Mouse (Mus musculus): ENCODE results near the gene Ckm.

Gene Ckm

DNA sequence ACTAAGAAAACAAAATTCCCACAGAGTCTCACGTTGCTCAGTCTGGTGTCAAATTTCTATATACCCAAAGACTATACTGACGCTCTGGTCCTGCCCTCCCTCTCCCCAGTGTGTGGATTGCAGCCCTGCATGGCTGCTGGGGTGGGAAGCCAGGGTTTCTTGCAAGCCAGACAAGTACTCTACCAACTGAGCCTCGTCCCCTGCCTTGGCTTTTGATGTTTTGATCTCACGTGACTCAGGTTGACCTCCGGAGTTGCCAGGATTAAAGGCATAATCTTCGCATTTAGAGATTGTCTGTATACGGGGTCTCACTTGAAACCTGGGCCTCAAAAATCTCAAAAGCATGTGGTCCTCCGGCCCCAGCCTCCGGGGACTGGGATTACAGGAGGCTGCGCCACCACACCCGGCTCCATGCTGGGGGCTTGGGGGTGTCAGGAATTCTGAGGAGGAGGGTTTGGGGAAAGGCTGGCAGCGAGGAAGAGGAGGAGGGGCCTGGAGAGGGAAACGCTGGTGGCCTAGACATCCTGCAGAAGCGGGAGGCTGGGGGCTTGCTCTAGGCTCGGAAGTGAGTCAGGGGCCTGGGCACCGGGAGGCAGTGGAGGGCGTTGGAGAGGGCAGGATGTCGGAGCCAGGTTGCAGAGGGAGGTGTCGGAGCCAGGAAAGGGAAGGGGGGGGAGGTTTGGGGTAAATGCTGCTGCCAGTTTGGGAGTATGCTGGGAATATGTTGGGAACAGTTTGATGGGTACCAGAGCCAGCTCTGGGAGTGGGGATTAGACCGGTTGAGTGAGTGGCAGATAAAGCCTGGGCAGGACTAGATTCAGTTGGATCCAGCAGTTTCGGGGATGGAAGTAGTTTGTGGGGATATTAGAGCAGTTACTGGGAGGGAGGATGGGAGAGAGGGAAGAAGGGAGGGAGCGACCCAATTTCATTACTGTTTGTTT lies 60.1 kb downstream of the Ckm start:
- DNase-seq (ENCODE audit: low spot score in 2 of 2), result no peak

DNA sequence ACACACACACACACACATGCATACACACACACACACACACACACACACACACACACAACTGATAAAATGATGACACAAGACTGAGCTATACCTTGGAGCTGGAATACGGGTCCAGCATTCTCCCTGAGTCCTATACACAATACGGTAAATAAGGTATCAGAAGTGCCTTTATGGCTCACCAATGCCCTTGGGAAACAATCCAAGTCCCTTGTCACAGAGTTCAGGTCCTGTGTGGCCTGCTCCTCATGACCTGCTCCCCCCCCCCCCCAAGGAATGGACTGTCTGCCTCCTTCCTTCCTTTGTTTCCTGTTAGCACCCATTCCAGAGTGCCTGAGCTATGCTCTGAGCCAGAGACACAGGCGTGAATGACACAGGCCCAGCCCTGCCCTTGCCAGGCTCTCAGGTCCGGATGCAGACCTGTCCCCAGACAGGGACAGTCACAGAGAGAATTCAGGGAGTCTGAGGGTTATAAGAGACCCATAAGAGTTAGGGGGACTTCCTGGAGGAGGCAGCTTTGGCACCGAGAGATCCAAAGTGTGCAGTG lies 62.1 kb downstream of the Ckm start:
- no peak for DNase-seq (ENCODE audit: low spot score in 2 of 2)

DNA sequence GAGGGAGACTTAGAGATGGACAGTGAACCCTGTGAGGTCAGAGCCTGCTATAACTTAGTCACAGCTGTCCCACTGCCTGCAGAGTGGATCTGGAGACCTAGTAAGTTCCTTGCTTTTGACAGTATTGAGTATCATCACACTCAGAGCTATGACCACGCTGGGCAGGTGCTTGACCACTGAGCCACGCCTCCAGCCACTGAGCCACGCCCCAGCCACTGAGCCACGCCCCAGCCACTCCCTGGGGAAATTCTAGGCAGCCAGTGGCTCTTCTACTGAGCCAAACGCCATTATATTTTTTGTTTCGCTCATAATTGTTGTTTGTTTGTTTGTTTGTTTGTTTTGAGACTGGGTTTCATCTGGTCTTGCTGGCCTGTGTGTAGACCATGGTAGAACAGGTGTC lies 63.1 kb downstream of the Ckm start:
- DNase-seq (ENCODE audit: low spot score in 2 of 2), result peak in 1 of 2 experiments; percentile 34

DNA sequence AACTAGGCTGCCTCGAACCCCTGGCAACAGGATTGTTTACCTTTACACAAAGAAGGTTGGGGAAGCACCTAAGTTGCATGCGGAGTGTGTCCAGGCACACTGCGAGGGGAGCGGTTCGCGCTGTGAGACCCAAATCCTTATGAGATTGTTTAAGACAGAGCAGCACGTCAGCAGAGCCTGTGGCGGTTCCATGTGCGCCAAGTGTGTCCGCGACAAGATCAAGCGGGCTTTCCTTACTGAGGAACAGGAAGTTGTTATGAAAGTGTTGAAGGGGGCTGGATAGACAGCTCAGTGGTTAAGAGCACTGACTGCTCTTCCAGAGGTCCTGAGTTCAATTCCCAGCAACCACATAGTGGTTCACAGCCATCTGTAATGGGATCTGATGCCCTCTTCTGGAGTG lies 63.7 kb downstream of the Ckm start:
- no peak for DNase-seq (ENCODE audit: low spot score in 2 of 2)

DNA sequence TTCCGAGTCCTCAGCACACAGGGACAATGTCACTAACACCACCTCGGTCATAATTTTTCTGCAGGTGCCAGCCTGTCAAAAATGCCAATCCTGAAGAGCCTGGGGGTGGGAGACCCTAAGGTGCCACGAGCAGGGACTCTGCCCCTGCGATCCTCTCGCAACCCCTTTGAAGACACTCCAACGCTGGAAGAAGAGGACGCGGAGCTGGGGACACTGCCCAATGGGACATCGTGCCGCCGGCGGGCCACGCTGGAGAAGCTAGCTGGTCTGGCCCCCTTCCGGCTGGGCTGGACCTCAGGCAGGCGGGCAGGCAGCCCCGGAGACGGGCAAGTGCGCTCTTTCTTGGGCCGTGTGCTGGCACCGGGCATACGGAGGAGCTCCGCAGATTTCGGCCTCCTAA lies 64.8 kb downstream of the Ckm start:
- no peak for DNase-seq (ENCODE audit: low spot score in 2 of 2)

DNA sequence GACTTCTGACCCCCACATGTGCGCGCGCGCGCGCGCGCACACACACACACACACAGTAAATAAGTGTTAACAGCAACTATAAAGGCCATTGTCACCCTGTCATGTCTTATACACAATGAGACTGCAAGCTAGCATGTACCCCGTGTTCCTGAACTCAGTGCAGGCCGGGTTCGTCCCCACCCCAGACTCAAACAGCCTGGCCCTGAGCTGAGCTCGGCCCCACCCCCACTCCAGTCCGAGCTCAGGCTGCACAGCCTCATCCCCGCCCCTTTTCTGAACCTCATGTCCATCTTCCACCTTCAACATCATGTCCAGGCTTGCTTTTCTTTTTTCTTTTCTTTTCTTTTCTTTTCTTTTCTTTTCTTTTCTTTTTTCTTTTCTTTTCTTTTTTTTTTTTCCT lies 65.7 kb downstream of the Ckm start:
- no peak for DNase-seq (ENCODE audit: low spot score in 2 of 2)

- DNase-seq (ENCODE audit: low spot score in 2 of 2), result peak in 1 of 2 experiments; percentile 35
These were observed 67.8 kb downstream of the Ckm start for GRCm38 (mm10) chr7:19472403-19472802.
